Mouse (Mus musculus) myocyte (in vitro differentiated cells): ENCODE measurements around the gene Pgm5.

Experiments
- MAX ChIP-seq: IDR thresholded peaks from one replicate; pipeline ENCODE4 v1.6.1; 2011; ENCODE audit warnings: low read depth, mild to moderate bottlenecking, control low read depth
- MYOG ChIP-seq, 3 experiments: IDR thresholded peaks; one replicate each; pipeline ENCODE4 v1.6.1; 2011; ENCODE audit warnings: control low read depth in 2 of 3, low read depth in 2 of 3, mild to moderate bottlenecking in 2 of 3; ENCODE audit not compliant: insufficient read length in 2 of 3, control insufficient read depth in 1 of 3, insufficient read depth in 1 of 3
- POLR2A ChIP-seq: IDR thresholded peaks from one replicate; pipeline ENCODE4 v1.6.1; 2011; ENCODE audit warnings: low read depth, mild to moderate bottlenecking, control low read depth, moderate library complexity; ENCODE audit not compliant: insufficient read length
- SRF ChIP-seq: IDR thresholded peaks from one replicate; pipeline ENCODE4 v1.6.1; 2011; ENCODE audit warnings: low read depth; ENCODE audit not compliant: control insufficient read depth, insufficient read length
- USF1 ChIP-seq: IDR thresholded peaks from one replicate; pipeline ENCODE4 v1.6.1; 2011; ENCODE audit warnings: low read depth, mild to moderate bottlenecking, control low read depth, moderate library complexity

DNA sequence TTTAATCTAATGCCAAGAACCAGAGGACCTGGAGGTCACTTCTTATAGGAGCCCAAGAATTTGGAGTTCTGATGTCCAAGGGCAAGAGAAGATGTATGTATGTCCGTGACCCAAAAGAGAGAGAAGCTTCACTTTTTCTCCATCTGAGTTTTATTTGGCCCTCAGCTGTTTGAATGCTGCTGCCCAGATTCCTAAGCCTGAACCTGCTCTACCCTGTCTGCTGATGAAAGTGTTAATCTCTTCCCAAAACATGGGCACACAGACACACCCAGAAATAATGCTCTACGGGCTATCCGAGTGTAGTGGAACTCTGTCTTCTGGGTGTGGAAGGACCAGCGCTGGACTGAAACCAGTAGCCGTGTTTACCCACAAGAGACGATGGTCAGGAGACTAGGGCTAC lies 223.7 kb downstream of the Pgm5 start:
- TF ChIP-seq USF1 (no peak), POLR2A (no peak), MYOG (IDR thresholded peaks at IDR 0.05; ENCODE audit: control insufficient read depth in 1 of 3, insufficient read depth in 1 of 3, insufficient read length in 2 of 3, low read depth in 2 of 3) (peak in 1 of 3 experiments; percentile 65), SRF (no peak), MAX (no peak)
